Mouse (Mus musculus) layer of hippocampus, adult 2 months (tissue): ENCODE data around the gene Sppl2b. TPM values are rescaled to one million over a fixed set of nuclear protein-coding genes. Genes with fewer than 3 reads are reported as not detected.
"Not testable (repeated sequence)": the region's sequence is repeated elsewhere in the genome, so short reads cannot be mapped to it uniquely, and the experiment has no call there.

Experiments
- DNase-seq, 2 experiments: peaks; one replicate each; pipeline ENCODE4 v3.0.0; 2022; ENCODE audit warnings: low spot score in 2 of 2
- H3K27ac ChIP-seq: fragments of 200-600 bp; 2 replicates; pipeline ENCODE4 v1.8.1; 2022
- H3K4me3 ChIP-seq: fragments of 200-600 bp; 2 replicates; pipeline ENCODE4 v1.8.1; 2022; ENCODE audit warnings: mild to moderate bottlenecking
- CTCF ChIP-seq: fragments of 200-600 bp; conservative IDR thresholded peaks from 2 replicates; pipeline ENCODE4 v1.8.1; 2022; ENCODE audit warnings: antibody characterized with exemption, mild to moderate bottlenecking, moderate library complexity
- total RNA-seq, 2 experiments: library from RNA; stranded (reverse); gene quantifications; 2 replicates each; pipeline ENCODE4 v1.2.3; 2021

The Sppl2b gene
- total RNA-seq, 2 experiments from 2014 or later, result 61.2 to 63.2 TPM

- H3K27ac ChIP-seq, result no peak overlapping the region
- TF ChIP-seq CTCF, result no peak
Observed at GRCm38 (mm10) chr10:80817164-80817563, 37.9 kb upstream of the Sppl2b start.

DNA sequence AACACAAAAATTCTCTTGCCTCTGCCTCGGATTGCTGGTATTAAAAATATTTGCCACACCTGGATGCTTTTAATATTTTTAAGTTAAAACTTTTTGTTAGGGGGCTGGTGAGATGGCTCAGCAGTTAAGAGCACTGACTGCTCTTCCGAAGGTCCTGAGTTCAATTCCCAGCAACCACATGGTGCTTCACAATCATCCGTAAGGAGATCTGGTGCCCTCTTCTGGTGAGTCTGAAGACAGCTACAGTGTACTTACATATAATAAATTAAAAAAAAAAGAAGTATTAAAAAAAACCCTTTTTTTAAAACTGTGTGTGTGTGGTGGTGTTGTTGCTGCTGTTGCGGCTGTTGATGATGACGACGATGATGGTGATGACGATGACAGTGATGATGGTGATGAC is 37.1 kb upstream of the Sppl2b start:
- not testable (repeated sequence) for H3K4me3 ChIP-seq, H3K27ac ChIP-seq, DNase-seq
- TF ChIP-seq CTCF, result peak; percentile 62

More at GRCm38 (mm10) chr10:80817164-80817563, 37.9 kb upstream of the Sppl2b start:
- no peak for DNase-seq
- no peak overlapping the region for H3K4me3 ChIP-seq

DNA sequence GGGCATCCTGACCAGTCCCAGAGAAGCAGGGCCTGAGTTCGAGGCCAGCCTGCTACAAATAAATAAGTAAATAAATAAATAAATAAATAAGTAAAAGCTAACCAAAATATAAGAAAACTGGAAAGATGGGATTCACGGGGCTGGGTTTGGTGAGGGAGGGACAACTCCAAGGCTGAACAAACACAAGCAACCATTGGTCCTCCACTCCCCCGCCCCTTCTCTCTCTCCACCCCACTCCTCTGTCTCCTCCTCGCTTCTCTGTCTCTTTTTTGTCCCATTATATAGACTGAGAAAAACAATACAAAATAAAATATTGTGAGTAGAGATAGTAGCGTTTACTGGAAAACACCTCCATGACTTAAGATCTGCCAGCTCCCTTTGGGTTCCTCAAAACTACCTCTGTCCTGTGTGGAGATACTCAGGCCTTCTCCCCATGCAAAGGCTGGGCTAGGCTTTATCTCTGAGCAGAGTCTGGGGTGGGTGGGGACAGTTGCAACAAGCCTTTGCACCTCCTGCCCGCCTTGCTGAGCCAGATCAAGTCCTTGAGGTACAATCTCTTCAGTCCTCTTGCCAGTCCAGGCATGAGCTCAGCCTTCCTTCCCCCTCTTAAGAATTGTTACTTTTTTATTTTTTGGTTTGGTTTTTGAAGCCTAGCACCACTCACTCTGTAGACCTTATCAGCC is 36.3 kb upstream of the Sppl2b start:
- no peak for TF ChIP-seq CTCF
- no peak for DNase-seq
- Histone ChIP-seq H3K27ac (no peak overlapping the region), H3K4me3 (no peak overlapping the region)

GRCm38 (mm10) chr10:80819406-80819805 is 35.7 kb upstream of the Sppl2b start:
- Histone ChIP-seq H3K27ac (no peak overlapping the region), H3K4me3 (no peak overlapping the region)
- no peak for DNase-seq
- TF ChIP-seq CTCF, result no peak

DNA sequence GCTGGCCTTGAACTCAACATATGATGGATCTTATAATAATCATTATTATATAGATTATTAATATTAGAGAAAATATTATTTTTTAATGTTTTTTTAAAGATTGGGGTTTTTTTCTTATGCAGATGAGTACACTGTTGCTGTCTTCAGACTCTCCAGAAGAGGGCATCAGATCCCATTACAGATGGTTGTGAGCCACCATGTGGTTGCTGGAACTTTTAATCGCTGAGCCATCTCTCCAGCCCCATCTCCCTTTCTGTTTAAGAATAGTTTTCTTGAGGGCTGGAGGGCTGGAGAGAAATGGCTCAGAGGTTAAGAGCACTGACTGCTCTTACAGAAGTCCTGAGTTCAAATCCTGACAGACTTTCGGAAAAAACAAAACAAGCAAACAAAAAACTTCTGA is 33.1 kb upstream of the Sppl2b start:
- H3K4me3 ChIP-seq, result no peak overlapping the region
- no peak overlapping the region for H3K27ac ChIP-seq
- DNase-seq, result no peak
- peak; percentile 91 for TF ChIP-seq CTCF

- Histone ChIP-seq H3K27ac (no peak overlapping the region), H3K4me3 (no peak overlapping the region)
- DNase-seq, result no peak
- no peak for TF ChIP-seq CTCF
Observed at GRCm38 (mm10) chr10:80822528-80822927, 32.5 kb upstream of the Sppl2b start.

GRCm38 (mm10) chr10:80823316-80823715 is 31.8 kb upstream of the Sppl2b start:
- Histone ChIP-seq H3K27ac (no peak overlapping the region), H3K4me3 (no peak overlapping the region)
- DNase-seq, result no peak
- TF ChIP-seq CTCF, result no peak

DNA sequence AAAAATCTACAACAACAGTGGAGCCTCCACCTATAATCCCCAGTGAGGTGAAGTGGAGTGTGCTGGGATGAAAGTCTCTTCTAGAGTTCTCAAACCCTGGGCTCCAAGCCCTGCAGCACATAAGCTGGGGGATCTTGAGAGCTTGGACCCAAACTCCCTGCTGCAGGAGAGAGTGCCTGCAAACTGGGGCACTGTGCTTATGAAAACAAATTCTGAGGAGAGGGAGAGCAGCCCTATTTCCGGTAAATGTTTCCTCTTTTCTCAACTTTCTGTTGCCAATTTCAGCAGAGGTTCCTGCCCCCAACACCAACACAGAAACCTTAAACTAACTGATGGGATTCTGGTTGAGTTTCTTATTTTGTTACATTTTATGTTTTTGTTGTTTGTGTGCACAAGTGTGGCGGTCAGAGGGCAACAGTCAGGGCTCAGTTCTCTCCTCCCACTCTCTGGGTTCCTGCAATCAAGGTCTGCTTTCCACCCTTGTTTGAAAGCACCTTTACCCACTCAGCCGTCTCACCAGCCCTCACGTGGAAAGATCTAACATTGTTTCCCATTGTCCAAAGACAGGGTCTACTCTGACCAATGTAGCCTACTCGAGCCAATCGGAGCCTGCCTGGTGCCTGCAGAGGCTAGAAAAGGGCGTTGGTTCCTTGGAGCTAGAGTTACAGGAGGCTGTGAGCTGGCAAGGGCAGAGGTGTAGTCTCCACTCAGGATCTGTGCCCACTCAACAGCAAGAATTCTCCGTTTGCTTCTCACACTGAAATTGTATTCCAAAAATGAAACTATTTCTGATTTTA is 31.0 kb upstream of the Sppl2b start:
- H3K4me3 ChIP-seq, result no peak overlapping the region
- H3K27ac ChIP-seq, result 0 out of 2 replicates have a peak overlapping the region, but pooled peaks have one; percentile 28
- TF ChIP-seq CTCF, result no peak
- no peak for DNase-seq

GRCm38 (mm10) chr10:80824827-80825226 is 30.2 kb upstream of the Sppl2b start:
- no peak for DNase-seq
- Histone ChIP-seq H3K4me3 (no peak overlapping the region), H3K27ac (no peak overlapping the region)
- no peak for TF ChIP-seq CTCF

DNA sequence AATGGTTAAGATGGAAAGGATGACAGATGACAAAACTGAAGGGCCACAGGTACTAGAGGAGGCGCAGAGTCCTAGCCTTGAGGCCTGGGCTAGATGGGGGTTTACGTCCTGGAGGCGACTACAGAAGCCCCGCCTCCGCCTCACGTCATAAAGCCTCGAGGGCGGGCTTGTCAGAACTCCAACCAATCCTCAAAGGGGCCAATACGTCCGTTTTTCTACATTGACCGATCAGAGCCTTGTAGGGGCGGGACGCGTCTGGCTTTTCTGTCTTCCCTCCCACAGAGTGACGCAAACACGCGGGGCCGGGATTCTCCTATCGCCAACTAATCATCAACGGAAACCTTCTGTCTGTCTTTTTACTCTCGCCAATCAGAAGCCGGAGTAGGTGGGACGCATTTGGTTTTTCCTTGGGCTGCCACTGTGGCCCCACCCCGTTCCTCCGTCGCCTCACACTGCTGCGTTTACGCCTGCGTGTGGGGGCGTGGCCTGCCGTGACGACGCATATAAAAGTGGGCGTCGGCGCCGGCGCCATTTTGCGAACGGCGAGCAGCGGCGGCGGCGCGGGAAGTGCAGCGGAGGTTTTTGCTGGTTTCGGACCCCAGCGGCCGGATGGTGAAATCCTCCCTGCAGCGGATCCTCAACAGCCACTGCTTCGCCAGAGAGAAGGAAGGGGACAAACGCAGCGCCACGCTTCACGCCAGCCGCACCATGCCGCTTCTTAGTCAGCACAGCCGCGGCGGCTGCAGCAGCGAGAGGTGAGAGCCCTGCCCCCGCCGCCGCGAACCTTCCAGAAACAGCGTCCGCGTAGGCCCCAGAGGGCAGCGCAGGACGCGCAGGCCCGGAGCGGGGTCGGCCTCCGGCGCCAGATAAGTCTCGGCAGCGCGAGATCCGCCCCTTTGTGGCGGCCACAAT is 28.7 kb upstream of the Sppl2b start, which contains the start of gene Oaz1:
Gene Oaz1, plus strand, starts transcription at position 506 of the 912 bp plus-strand sequence.
- Histone ChIP-seq H3K27ac (peak within 1 kb of the TSS; percentile 98), H3K4me3 (peak within 1 kb of the TSS; percentile 96)
- peak; percentile 45 for TF ChIP-seq CTCF
- DNase-seq, result peak; percentile 99 to 100

- no peak for DNase-seq
- no peak for TF ChIP-seq CTCF
- Histone ChIP-seq H3K27ac (peak overlapping the region; percentile 98), H3K4me3 (peak overlapping the region; percentile 96)
Observed at GRCm38 (mm10) chr10:80827063-80827869, 27.8 kb upstream of the Sppl2b start.

DNA sequence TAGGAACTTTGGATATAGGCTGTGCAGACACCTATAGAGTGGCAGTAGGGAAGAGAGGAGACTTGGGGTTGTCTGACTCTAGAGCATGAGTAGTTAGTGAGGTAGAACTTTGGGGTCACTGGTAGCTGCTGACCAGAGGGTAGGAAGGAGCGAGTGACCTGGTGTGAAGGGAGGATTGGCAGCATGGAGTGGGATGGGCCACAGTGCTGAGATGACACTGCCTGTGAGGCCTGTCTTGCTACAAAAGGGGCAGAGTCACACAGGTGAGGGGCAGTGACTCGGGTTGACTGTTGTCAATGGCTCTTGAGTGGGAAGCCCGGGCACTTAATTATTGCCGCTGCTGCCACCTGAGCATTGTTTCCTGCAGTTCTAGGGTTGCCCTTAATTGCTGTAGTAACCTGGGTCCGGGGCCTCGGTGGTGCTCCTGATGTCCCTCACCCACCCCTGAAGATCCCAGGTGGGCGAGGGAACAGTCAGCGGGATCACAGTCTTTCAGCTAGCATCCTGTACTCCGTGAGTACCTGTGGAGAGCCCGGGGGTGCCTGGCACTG is 27.1 kb upstream of the Sppl2b start:
- no peak for TF ChIP-seq CTCF
- Histone ChIP-seq H3K27ac (no peak overlapping the region), H3K4me3 (peak overlapping the region; percentile 96)
- no peak for DNase-seq

GRCm38 (mm10) chr10:80828587-80828986 is 26.5 kb upstream of the Sppl2b start:
- not testable (repeated sequence) for DNase-seq, H3K27ac ChIP-seq
- H3K4me3 ChIP-seq, result peak overlapping the region; percentile 96; the same call in 1 of the 2 replicates
